Mouse (Mus musculus) thymus, adult 2 months (tissue): ENCODE measurements around the gene Sele. TPM values are rescaled to one million over a fixed set of nuclear protein-coding genes. Genes with fewer than 3 reads are reported as not detected.

ENCODE experiments used
- DNase-seq: peaks from one replicate; pipeline ENCODE4 v3.0.0; 2021
- H3K27ac ChIP-seq: fragments of 200-500 bp; 2 replicates; pipeline ENCODE4 v1.5.1; 2012; ENCODE audit warnings: low read length, control low read depth; ENCODE audit not compliant: control insufficient read depth, insufficient read depth
- H3K27me3 ChIP-seq: fragments of 200-500 bp; 2 replicates; pipeline ENCODE4 v1.6.1; 2012; ENCODE audit warnings: mild to moderate bottlenecking, low read length, moderate library complexity, mixed read lengths; ENCODE audit not compliant: control insufficient read depth, insufficient read depth
- H3K36me3 ChIP-seq: fragments of 200-500 bp; 2 replicates; pipeline ENCODE4 v1.6.1; 2012; ENCODE audit warnings: mild to moderate bottlenecking, low read length, moderate library complexity; ENCODE audit not compliant: control insufficient read depth, insufficient read depth
- H3K4me1 ChIP-seq: fragments of 200-500 bp; replicated peaks from 2 replicates; pipeline ENCODE4 v1.6.1; 2012; ENCODE audit warnings: low read length; ENCODE audit not compliant: control insufficient read depth, insufficient read depth
- H3K4me3 ChIP-seq: fragments of 200-500 bp; 2 replicates; pipeline ENCODE4 v1.5.1; 2012; ENCODE audit warnings: mild to moderate bottlenecking, low read length, control low read depth, moderate library complexity; ENCODE audit not compliant: control insufficient read depth, insufficient read depth
- CTCF ChIP-seq: fragments of 200-500 bp; IDR thresholded peaks from 2 replicates; pipeline ENCODE4 v1.5.1; 2012; ENCODE audit warnings: mild to moderate bottlenecking, control low read depth, low read length, moderate library complexity, borderline replicate concordance; ENCODE audit not compliant: control insufficient read depth, poor library complexity, insufficient read depth; ENCODE audit errors: extremely low read depth
- POLR2A ChIP-seq: fragments of 200-500 bp; IDR thresholded peaks from 2 replicates; pipeline ENCODE4 v1.6.1; 2012; ENCODE audit warnings: mild to moderate bottlenecking, low read length, control low read depth, moderate library complexity; ENCODE audit not compliant: control insufficient read depth, poor library complexity, insufficient read depth; ENCODE audit errors: extremely low read depth
- WGBS: fragments of 180-500 bp; shearing (Covaris S2); methylation state at CpG from one replicate; pipeline ENCODE4 v1.1.7; 2018; 5-methylcytosine and 5-hydroxymethylcytosine counted together
- polyA plus RNA-seq: library from polyadenylated mRNA; depleted of rRNA; stranded (reverse); fragments of >200 nt; gene quantifications from 2 replicates; pipeline ENCODE4 v1.2.3, GENCODE M21; 2012

The Sele gene
- polyA plus RNA-seq, 1 experiment, result 0.18 TPM

DNA sequence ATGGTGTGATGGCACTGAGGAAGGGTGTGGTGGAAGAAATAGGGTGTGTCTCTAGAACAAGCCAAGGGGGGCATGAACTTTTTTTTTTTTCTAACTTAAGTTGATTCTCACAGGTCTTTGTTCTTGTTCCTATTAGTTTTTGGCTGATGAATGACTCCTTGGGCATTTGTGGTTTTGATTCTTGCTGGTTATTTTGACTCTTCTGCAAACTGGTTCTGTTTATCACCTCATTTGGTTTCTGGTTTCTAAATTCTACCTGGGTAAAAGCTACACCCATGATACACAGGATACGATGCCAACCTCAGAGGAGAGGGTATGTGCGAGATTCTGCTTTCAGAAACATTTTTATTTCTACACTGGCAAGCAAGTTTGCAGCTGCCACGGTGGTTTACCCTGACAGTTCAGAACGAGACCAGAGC lies 30.3 kb downstream of the Sele start:
- peaks cover 26% of the 10 kb centered on the region for H3K4me1 ChIP-seq

DNA sequence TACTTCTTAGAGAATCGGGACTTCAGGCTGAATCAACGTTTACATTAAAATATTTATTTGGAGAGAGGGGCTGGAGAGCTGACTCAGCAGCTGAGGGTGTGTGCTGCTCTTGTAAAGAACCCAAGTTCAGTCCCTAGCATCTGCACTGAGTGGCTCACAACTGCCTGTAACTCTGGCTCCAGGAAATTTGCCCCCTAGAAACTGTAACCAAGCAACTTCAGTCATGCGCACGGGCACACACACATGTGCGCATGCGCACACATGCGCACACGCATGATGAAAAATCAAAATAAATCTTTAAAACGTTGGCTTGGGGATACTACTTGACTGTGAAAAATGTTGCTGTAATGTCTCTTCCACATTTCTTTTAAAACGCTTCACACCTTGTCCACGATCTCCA lies 31.1 kb downstream of the Sele start:
- DNase-seq, result no peak
- H3K4me1 ChIP-seq, result peaks cover 20% of the 10 kb centered on the region
- peak overlapping the region; percentile 70 for H3K27ac ChIP-seq
- TF ChIP-seq CTCF (no peak), POLR2A (no peak)
- H3K27me3 ChIP-seq, result no peaks in the 10 kb centered on the region
- H3K4me3 ChIP-seq, result no peak overlapping the region
- WGBS, result 81% methylated on average over 11 of the region's 11 CpGs
- H3K36me3 ChIP-seq, result peaks cover 21% of the 10 kb centered on the region

More for the DNA sequence above, 30.3 kb downstream of the Sele start:
- TF ChIP-seq CTCF, result no peak
- TF ChIP-seq POLR2A, result no peak
- Histone ChIP-seq H3K36me3 (peaks cover 29% of the 10 kb centered on the region), H3K27ac (peak overlapping the region; percentile 70), H3K4me3 (no peak overlapping the region), H3K27me3 (no peaks in the 10 kb centered on the region)
- 9% methylated on average over 4 of the region's 4 CpGs for whole genome bisulfite sequencing
- DNase-seq, result peak; percentile 46

DNA sequence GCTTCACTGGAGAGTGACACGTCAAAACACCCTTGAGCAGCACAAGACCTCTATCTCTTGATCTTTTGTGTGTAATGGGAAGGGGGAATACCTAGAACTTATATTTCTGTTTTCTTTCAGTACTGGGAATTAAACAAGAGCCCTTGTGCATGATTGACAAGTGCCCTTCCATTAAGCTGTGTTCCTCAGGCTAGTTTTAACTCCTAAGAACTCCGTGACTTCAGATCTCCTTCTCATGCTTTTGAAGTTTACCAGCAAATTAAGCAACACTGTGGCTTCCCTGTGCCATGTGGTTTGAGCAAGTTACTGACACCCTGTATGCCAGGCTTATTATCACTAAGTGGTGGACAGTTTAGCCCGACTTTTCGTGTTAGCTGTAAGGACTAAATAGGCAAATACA lies 35.0 kb downstream of the Sele start:
- WGBS, result 30% methylated on average over 4 of the region's 4 CpGs
- no peak for DNase-seq
- Histone ChIP-seq H3K36me3 (peaks cover 14% of the 10 kb centered on the region), H3K4me1 (peaks cover 8% of the 10 kb centered on the region), H3K27ac (no peak overlapping the region), H3K27me3 (no peaks in the 10 kb centered on the region), H3K4me3 (no peak overlapping the region)
- TF ChIP-seq POLR2A, result no peak
- no peak for TF ChIP-seq CTCF

DNA sequence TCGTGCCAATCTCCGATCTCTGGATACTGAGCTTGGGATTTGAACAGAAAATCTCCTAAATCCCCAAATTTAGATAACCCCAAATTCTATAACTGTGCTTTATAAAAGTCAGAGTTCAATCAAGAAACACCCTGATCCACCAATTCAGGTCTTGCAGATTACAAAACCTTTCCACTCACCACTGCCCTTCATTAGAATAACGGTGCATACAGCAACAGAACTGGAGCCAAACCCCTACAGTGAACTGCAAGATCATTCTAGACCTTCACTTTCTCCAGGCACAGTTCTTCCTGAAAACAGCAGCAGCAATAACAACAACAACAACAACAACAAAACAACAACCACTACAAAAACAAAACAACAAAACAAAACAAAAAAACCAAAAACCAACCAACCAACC lies 38.8 kb downstream of the Sele start:
- no peaks in the 10 kb centered on the region for H3K36me3 ChIP-seq
- TF ChIP-seq POLR2A, result no peak
- no peak for TF ChIP-seq CTCF
- H3K4me3 ChIP-seq, result no peak overlapping the region
- no peaks in the 10 kb centered on the region for H3K27me3 ChIP-seq
- no peaks in the 10 kb centered on the region for H3K4me1 ChIP-seq
- H3K27ac ChIP-seq, result no peak overlapping the region
- DNase-seq, result no peak
- WGBS, result 88% methylated on average over 3 of the region's 3 CpGs

DNA sequence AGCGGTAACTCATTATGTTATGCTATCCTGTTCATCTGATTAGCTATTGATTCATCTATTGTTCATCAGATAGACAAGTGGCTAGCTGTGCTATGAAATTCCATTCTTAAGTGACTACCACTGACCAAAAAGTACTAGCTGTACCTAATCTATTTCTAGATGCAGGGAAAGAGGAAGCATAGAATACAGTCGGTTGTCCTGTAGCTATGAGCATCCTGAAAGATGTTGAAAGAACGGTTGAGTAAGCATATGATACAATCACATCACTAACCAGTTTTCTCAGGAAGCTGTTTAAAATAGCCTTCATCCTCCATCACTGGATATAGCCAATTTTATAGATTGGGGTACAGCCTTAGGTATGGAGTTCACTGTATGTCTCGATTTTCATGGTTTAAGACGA lies 39.8 kb downstream of the Sele start:
- no peak for DNase-seq
- no peak for TF ChIP-seq POLR2A
- TF ChIP-seq CTCF, result no peak
- no peaks in the 10 kb centered on the region for H3K36me3 ChIP-seq
- H3K4me3 ChIP-seq, result no peak overlapping the region
- 83% methylated on average over 5 of the region's 5 CpGs for WGBS
- H3K27ac ChIP-seq, result no peak overlapping the region
- H3K4me1 ChIP-seq, result no peaks in the 10 kb centered on the region
- no peaks in the 10 kb centered on the region for H3K27me3 ChIP-seq

DNA sequence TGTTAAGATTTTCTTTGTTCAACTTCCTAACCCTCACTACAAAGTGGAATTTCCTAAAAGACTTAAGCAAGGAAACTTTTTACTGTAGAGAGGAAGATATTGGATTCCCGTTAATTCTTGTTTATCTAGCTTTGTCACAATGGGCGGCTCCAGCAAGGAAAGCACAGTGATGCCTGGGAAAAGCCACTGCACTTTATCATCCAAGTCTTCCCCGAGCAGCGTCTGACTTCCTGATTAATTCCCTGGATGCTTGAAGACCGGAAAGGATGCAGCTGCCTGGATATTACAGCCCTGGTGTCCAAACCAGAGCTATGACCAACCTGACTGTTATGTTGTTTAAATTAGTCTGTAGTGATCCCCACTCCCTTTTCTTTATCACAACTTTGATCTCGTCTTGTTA lies 48.7 kb downstream of the Sele start:
- H3K4me1 ChIP-seq, result no peaks in the 10 kb centered on the region
- H3K27ac ChIP-seq, result no peak overlapping the region
- no peaks in the 10 kb centered on the region for H3K36me3 ChIP-seq
- 91% methylated on average over 6 of the region's 6 CpGs for WGBS
- no peak overlapping the region for H3K4me3 ChIP-seq
- no peak for DNase-seq
- H3K27me3 ChIP-seq, result no peaks in the 10 kb centered on the region
- no peak for TF ChIP-seq POLR2A
- TF ChIP-seq CTCF, result no peak

DNA sequence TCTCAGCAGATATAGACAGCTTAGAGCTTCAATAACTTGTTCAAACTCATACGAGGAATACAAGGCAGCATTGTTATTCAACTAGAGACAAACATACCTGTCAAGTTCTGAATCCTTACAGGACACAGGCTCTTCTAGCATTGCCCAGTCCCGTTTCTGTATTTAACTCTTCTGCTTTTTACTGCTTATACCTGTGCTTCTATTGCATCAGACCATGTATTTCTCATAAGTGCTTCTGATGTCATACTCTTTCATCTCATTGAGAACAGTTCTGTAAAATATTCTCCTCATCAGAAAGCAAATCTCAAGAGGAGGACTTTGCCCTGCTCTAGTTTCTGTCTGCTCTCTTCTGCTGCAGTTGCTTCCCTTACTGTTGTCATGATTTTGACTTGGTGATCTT lies 49.9 kb downstream of the Sele start:
- no peak for DNase-seq
- Histone ChIP-seq H3K27me3 (no peaks in the 10 kb centered on the region), H3K4me3 (no peak overlapping the region), H3K27ac (no peak overlapping the region), H3K36me3 (no peaks in the 10 kb centered on the region), H3K4me1 (no peaks in the 10 kb centered on the region)
- 86% methylated on average over 2 of the region's 2 CpGs for WGBS
- TF ChIP-seq CTCF (no peak), POLR2A (no peak)
